Mouse (Mus musculus): Measurements from ENCODE around the gene Cbx2.

The Cbx2 gene

DNA sequence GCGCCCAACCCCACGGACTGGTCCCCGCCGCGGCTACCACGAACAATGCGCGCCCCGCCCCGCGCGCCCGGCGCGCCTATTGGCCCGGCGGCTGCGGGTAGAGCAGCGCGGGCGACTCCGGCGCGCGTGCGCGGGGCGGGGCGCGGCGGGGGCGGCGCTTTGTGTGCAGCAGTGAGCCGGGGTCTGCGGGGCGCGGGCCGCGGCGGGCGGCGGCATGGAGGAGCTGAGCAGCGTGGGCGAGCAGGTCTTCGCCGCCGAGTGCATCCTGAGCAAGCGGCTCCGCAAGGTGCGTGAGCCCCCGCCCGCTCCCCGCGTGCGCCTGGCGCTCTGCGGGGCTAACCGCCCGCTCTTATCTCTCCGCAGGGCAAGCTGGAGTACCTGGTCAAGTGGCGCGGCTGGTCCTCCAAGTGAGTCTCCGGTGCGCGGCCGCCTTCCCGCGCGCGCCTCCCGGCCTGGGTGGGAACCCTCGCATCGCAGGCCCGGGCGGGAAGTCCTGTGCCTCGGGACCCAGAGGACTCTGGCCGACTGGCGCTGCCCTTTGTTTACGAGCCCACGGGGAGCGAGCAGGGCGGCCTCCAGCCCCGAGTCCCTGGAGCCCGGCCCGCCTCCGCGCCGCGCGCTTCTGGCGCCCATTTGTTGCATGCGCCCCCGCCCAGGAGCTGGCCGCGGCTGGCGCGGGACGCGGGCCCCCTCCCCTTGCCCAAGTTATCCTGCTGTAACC is at the start of gene Cbx2:
Cbx2 (plus strand) TSS at position 68 of the 721 bp plus-strand sequence.
- peak; percentile 85 for DNase-seq (ENCODE audit: low spot score)

- DNase-seq (ENCODE audit: low spot score), result no peak
Measured at GRCm38 (mm10) chr11:118974340-118974739, 48.4 kb upstream of the Cbx2 start.

GRCm38 (mm10) chr11:118975427-118975826 is 47.3 kb upstream of the Cbx2 start:
- DNase-seq (ENCODE audit: low spot score), result peak; percentile 32

GRCm38 (mm10) chr11:118975917-118976316 is 46.8 kb upstream of the Cbx2 start:
- peak; percentile 65 for DNase-seq (ENCODE audit: low spot score)

- peak; percentile 19 for DNase-seq (ENCODE audit: low spot score)
Measured at GRCm38 (mm10) chr11:118980388-118980787, 42.4 kb upstream of the Cbx2 start.

DNA sequence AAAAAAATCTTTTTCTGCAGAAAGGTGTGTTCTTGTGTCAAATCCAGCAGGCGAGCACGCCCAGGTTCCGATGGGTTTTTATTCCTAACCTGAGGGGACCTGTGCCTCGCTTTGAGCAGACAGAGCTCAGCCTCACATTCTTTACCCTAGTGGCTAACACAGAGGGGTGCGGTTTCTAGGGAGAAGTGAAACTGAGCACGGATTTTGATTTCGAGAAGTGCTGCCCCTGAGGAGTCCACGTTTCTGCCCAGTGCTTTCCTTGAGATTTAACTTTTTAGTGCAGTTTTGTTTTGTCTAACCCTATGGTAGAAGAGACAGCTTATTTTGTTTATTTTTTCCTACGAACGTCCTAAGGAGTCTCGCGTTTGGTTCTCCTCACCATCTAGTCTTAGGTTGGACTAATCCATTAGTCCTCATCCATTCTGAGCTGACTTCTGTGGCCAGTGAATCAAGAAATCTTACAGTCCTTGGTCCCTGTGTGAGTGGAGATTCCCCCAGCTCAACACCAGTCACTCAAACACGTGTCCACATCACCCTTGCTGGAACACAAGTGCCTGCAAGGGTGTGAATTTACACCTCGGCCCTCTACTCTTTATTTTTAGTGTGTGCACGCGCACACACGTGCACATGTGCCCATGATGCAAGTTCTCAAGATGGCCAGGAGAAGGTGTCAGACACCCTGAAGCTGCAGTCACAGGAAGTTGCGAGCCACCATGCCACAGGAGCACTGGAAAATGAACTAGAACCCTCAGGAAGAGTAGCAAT is 41.6 kb upstream of the Cbx2 start:
- peak; percentile 27 for DNase-seq (ENCODE audit: low spot score)

- DNase-seq (ENCODE audit: low spot score), result no peak
Measured at GRCm38 (mm10) chr11:118982593-118983113, 40.1 kb upstream of the Cbx2 start.

GRCm38 (mm10) chr11:118985571-118985970 is 37.2 kb upstream of the Cbx2 start:
- no peak for DNase-seq (ENCODE audit: low spot score)

DNA sequence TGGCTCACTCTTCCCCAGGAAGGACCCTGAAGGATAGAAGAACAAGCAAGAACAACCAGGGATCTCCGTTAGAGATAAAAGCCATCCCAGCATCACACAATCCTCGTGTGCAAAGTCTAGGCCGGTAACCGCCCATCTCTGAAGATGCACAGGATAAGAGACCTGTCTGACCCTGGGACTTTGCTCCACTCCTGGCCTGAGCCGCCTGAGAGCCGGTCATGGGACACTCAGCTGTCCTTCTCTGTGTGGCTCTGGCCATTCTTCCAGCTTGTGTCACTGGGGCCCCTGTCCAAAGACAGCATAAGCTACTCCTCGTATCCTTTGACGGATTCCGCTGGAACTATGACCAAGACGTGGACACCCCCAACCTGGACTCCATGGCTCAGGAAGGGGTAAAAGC is 34.8 kb upstream of the Cbx2 start, which contains the start of gene Enpp7:
Enpp7 (plus strand) TSS at position 190 of the 400 bp plus-strand sequence.
- no peak for DNase-seq (ENCODE audit: low spot score)

GRCm38 (mm10) chr11:118992781-118993180 is 30.0 kb upstream of the Cbx2 start:
- peak; percentile 82 for DNase-seq (ENCODE audit: low spot score)

- DNase-seq (ENCODE audit: low spot score), result no peak
Measured at GRCm38 (mm10) chr11:118995448-118995847, 27.3 kb upstream of the Cbx2 start.

DNA sequence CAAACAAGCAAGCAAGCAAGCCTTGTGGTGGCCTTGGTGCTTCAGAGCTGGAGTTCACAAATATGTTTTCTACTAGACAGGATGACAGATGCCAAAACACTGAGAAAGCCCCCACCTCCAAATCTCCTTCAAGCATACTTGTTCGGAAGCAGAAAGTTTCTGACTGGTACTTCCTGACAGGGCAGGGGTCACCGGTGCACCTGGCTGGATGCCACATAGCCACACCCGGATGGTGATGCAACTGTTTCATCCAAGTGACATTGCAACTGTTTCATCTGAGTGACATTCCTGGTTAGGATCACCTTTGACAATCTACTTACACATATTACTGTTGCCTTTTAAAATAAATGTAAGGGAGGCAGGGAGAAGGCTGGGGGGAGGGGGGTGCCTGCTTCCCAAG is 25.6 kb upstream of the Cbx2 start:
- DNase-seq (ENCODE audit: low spot score), result no peak

DNA sequence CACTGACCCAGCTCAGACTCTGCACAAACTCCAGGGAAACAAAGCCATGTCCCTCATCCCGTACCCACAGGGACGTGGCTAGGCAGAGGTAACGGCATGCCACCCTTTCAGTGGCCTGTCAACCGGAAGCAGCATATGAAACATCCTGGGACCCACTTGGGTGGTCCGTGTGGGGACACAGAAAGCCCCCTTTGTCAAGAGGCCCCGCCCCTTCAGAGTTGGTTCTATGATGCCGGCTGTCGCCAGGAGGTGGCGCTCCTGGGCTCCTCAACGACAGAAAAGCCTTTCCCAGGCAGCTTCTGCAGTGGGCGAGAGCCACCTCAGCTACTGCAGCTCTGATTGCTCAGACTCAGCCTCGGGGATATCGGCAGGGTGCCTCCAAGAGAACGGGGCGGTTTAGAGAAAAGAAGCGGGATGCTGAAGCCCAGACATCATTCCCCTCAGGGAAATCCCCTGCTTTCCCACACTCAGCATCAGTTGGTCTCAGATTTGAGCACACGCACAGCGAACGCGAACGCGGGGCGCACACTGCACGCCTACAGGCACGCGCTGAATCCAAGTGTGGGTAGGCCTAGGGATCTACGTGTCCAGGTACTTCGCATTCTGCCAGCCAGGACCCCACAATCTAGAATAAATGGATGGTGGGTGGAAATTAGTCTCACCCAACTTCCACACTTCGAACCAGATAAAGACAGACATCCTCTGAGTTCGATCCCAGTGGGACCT is 24.1 kb upstream of the Cbx2 start:
- DNase-seq (ENCODE audit: low spot score), result peak; percentile 79

DNA sequence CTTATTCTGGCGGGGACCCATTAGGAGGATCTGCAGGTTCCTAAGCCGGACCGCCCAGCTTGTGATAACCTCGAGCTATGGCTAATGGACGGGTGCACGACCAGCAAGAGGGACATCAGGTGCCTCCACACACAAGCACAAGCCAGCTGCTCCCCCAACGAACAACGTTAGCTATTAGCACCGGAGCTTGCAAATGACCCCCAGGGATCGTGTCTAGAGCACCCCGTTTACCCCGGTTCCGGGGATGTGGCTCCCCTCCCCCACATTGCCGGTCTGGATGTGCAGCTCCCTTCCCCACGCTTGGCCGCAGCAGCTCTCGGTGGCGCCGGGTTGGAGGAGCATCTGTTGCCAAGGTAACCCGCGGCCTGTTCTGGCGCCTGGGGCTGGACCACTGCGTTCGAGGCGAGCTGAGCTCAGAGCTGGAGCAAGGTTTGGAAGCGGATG is 23.4 kb upstream of the Cbx2 start:
- no peak for DNase-seq (ENCODE audit: low spot score)

DNA sequence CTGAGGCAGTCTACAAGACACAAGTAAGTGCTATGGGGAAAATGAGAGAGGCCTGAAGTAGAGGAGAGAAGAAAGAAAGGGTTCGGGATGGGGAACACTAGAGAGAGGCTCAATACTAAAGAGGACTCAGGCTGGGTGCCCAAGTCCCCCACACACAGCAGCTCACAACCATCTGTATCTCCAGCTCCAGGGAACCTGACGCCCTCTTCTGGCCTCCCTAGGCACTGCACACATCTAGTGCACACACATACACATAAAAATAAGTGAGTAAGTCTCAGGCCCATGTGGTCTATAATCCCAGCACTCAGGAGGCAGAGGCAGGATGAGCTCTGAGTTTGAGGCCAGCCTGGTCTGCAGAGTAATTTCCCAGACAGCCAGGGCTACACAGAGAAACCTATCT is 21.9 kb upstream of the Cbx2 start:
- DNase-seq (ENCODE audit: low spot score), result no peak

DNA sequence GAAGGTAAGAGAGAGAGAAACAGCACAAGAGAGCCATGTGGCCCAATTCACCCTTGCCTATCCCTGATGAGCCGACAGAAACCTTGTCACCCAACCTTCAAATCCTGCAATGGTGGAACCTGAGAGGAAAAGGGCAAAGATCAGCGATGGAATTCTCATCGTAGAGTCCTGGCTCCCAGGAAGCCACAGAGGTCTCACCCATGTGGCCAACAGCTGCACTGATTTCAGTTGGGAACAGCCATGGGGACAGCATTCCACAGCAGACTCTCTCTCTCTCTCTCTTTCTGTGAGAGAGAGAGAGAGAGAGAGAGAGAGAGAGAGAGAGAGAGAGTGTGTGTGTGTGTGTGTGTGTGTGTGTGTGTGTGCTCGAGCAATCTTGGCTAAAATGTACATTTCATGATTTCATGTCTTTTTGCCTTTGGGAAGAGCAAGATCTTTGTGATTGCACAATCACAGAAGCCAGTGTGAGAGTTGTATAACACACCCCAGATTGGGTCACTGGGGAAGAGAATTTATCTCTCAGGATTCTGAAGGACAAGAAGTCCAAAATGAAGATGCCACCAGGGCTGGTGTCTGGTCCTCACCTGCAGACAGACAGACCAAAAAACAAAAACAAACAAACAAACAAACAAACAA is 21.2 kb upstream of the Cbx2 start:
- no peak for DNase-seq (ENCODE audit: low spot score)

DNA sequence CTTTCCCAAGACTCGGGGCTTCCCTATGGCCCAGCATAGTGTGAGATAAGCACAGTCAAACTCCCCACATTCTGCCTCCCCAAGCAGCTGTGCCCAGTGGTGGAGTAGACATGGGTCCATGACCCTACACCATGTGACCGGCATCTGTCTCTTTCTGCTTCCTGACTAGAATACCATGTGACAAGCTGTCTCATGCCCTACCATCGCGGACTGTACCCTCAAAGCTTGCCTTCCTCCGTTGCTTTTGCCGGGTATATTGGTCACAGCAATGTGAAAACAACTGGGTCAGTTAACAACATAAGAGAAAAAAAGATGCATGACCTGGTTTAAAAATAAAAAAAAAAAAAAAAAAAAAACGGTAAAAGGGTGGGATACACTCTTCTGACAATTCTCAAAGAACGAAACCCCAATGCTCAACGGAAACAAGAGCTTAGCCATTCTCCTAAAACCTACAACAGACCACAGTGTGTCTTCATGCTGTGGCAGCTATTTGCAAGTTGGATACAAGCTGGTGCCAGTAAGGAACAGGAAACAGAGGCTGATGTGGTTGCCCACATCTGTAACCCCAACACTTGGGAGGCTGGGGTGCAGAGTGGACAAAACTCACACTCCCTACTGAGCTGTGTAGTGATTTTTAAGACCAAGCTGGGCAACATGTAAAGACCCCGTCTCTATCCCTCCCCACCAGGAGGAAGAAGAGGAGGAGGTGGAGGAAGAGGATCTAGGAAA is 17.1 kb upstream of the Cbx2 start:
- peak; percentile 46 for DNase-seq (ENCODE audit: low spot score)

- no peak for DNase-seq (ENCODE audit: low spot score)
Measured at GRCm38 (mm10) chr11:119006462-119006861, 16.3 kb upstream of the Cbx2 start.

GRCm38 (mm10) chr11:119007461-119008456 is 15.0 kb upstream of the Cbx2 start:
- no peak for DNase-seq (ENCODE audit: low spot score)

- no peak for DNase-seq (ENCODE audit: low spot score)
Measured at GRCm38 (mm10) chr11:119014455-119014854, 8.3 kb upstream of the Cbx2 start.

Measured in T-cell, adult 2 months (primary cell).